Mouse (Mus musculus) CH12.LX (cell line): Measurements from ENCODE around the gene Dusp14. TPM values are rescaled to one million over a fixed set of nuclear protein-coding genes. Genes with fewer than 3 reads are reported as not detected.
A peak's percentile ranks its signal among the peaks of the same experiment; 100 is the strongest.

Experiments
- DNase-seq: peaks from one replicate; pipeline ENCODE4 v3.0.0-alpha.2; 2013; ENCODE audit errors: extremely low read depth
- H3K27ac ChIP-seq: 2 replicates; pipeline ENCODE4 v1.5.1; 2012; ENCODE audit warnings: low read depth, mild to moderate bottlenecking, control low read depth, moderate library complexity; ENCODE audit not compliant: insufficient read depth
- H3K27me3 ChIP-seq: replicated peaks from 2 replicates; pipeline ENCODE3; 2012; ENCODE audit warnings: inconsistent platforms
- H3K36me3 ChIP-seq, 2 experiments: replicated peaks in 1 of 2; 2 replicates each; pipeline versions ENCODE3 to v1.6.1; 2012; ENCODE audit warnings: inconsistent platforms in 1 of 2, low read length in 1 of 2, mild to moderate bottlenecking in 1 of 2, mixed read lengths in 1 of 2, moderate library complexity in 1 of 2; ENCODE audit not compliant: control insufficient read depth in 1 of 2, insufficient read depth in 1 of 2
- H3K4me1 ChIP-seq, 2 experiments: 2 replicates each; pipeline ENCODE4 v1.6.1; 2012; ENCODE audit warnings: inconsistent platforms in 1 of 2, moderate library complexity in 1 of 2; ENCODE audit not compliant: insufficient read depth in 2 of 2, control insufficient read depth in 1 of 2
- H3K4me2 ChIP-seq: 2 replicates; pipeline ENCODE4 v1.6.1; 2012; ENCODE audit warnings: low read depth, mild to moderate bottlenecking, control low read depth; ENCODE audit not compliant: poor library complexity, insufficient read depth, severe bottlenecking
- H3K4me3 ChIP-seq, 3 experiments: fragments of 150-350 bp in 1 of 3; sonication (generic) in 1 of 3; replicated peaks in 1 of 3; 2 replicates each; pipeline versions ENCODE3 to v1.5.1; 2011 to 2012; ENCODE audit warnings: low read depth in 2 of 3, low read length in 2 of 3, mild to moderate bottlenecking in 2 of 3, moderate library complexity in 2 of 3, control low read depth in 1 of 3, improper control_type of control experiment in 1 of 3, inconsistent platforms in 1 of 3, mixed read lengths in 1 of 3; ENCODE audit not compliant: poor library complexity in 1 of 3
- H3K79me2 ChIP-seq: replicated peaks from 2 replicates; pipeline ENCODE4 v1.6.1; 2012; ENCODE audit warnings: mild to moderate bottlenecking, moderate library complexity; ENCODE audit not compliant: control insufficient read depth, poor library complexity, insufficient read depth, severe bottlenecking; ENCODE audit errors: extremely low read depth
- H3K9ac ChIP-seq: 2 replicates; pipeline ENCODE4 v1.6.1; 2012; ENCODE audit warnings: low read depth, mild to moderate bottlenecking, control low read depth, moderate library complexity; ENCODE audit not compliant: insufficient read depth
- H3K9me3 ChIP-seq: replicated peaks from 2 replicates; pipeline ENCODE3; 2012; ENCODE audit warnings: low read length, inconsistent platforms, mixed read lengths
- CHD1 ChIP-seq: IDR thresholded peaks from 2 replicates; pipeline ENCODE4 v1.6.1; 2012; ENCODE audit warnings: low read depth, low read length, improper control_type of control experiment, inconsistent platforms
- CHD2 ChIP-seq: IDR thresholded peaks from 2 replicates; pipeline ENCODE4 v1.6.1; 2011; ENCODE audit warnings: low read length, improper control_type of control experiment
- CTCF ChIP-seq, 2 experiments: IDR thresholded peaks in 1 of 2; conservative IDR thresholded peaks in 1 of 2; 2 replicates each; pipeline ENCODE4 v1.5.1; 2011 to 2012; ENCODE audit warnings: low read depth in 2 of 2, low read length in 2 of 2, improper control_type of control experiment in 1 of 2, inconsistent platforms in 1 of 2, mild to moderate bottlenecking in 1 of 2, moderate library complexity in 1 of 2
- EP300 ChIP-seq: IDR thresholded peaks from 2 replicates; pipeline ENCODE4 v1.6.1; 2011; ENCODE audit warnings: low read length, improper control_type of control experiment
- ETS1 ChIP-seq: conservative IDR thresholded peaks from 2 replicates; pipeline ENCODE4 v1.6.1; 2012; ENCODE audit warnings: low read depth, mild to moderate bottlenecking, inconsistent platforms, low read length, improper control_type of control experiment, moderate library complexity
- HCFC1 ChIP-seq: IDR thresholded peaks from 2 replicates; pipeline ENCODE4 v1.6.1; 2012; ENCODE audit warnings: low read depth, mild to moderate bottlenecking, inconsistent platforms, low read length, improper control_type of control experiment
- JUND ChIP-seq: conservative IDR thresholded peaks from 2 replicates; pipeline ENCODE4 v1.6.1; 2011; ENCODE audit warnings: low read depth, low read length, improper control_type of control experiment
- KAT2A ChIP-seq: IDR thresholded peaks from 2 replicates; pipeline ENCODE4 v1.6.1; 2012; ENCODE audit warnings: low read length, improper control_type of control experiment, inconsistent platforms; ENCODE audit not compliant: insufficient replicate concordance
- MAFK ChIP-seq: IDR thresholded peaks from 2 replicates; pipeline ENCODE4 v1.6.1; 2011; ENCODE audit warnings: low read length, improper control_type of control experiment; ENCODE audit not compliant: insufficient replicate concordance
- MXI1 ChIP-seq: IDR thresholded peaks from 2 replicates; pipeline ENCODE4 v1.6.1; 2011; ENCODE audit warnings: mild to moderate bottlenecking, low read depth, low read length, improper control_type of control experiment
- MYC ChIP-seq: IDR thresholded peaks from 2 replicates; pipeline ENCODE4 v1.6.1; 2011; ENCODE audit warnings: low read depth, mild to moderate bottlenecking, improper control_type of control experiment, low read length
- PAX5 ChIP-seq: IDR thresholded peaks from 2 replicates; pipeline ENCODE4 v1.6.1; 2012; ENCODE audit warnings: low read length, inconsistent platforms, mixed read lengths
- POLR2A ChIP-seq: IDR thresholded peaks from 2 replicates; pipeline ENCODE4 v1.6.1; 2011; ENCODE audit warnings: low read depth, mild to moderate bottlenecking, improper control_type of control experiment, low read length
- POLR2AphosphoS2 ChIP-seq: IDR thresholded peaks from 2 replicates; pipeline ENCODE4 v1.6.1; 2011; ENCODE audit warnings: low read depth, low read length, improper control_type of control experiment
- RAD21 ChIP-seq: IDR thresholded peaks from 2 replicates; pipeline ENCODE4 v1.6.1; 2011; ENCODE audit warnings: low read depth, mild to moderate bottlenecking, low read length, improper control_type of control experiment, moderate library complexity
- RCOR1 ChIP-seq: conservative IDR thresholded peaks from 2 replicates; pipeline ENCODE4 v1.6.1; 2012; ENCODE audit warnings: low read depth, mild to moderate bottlenecking, inconsistent platforms, low read length, improper control_type of control experiment
- SMC3 ChIP-seq: IDR thresholded peaks from 2 replicates; pipeline ENCODE4 v1.6.1; 2011; ENCODE audit warnings: low read depth, low read length, improper control_type of control experiment
- TCF12 ChIP-seq: IDR thresholded peaks from 2 replicates; pipeline ENCODE4 v1.6.1; 2014; ENCODE audit warnings: low read depth, mild to moderate bottlenecking, inconsistent platforms, low read length, improper control_type of control experiment
- UBTF ChIP-seq: IDR thresholded peaks from 2 replicates; pipeline ENCODE4 v1.6.1; 2012; ENCODE audit warnings: low read depth, mild to moderate bottlenecking, inconsistent platforms, low read length, improper control_type of control experiment, moderate library complexity
- USF1 ChIP-seq: IDR thresholded peaks from 2 replicates; pipeline ENCODE4 v1.6.1; 2014; ENCODE audit warnings: low read depth, mild to moderate bottlenecking, inconsistent platforms, low read length, improper control_type of control experiment
- USF2 ChIP-seq: conservative IDR thresholded peaks from 2 replicates; pipeline ENCODE4 v1.6.1; 2011; ENCODE audit warnings: low read depth, low read length, improper control_type of control experiment
- ZKSCAN1 ChIP-seq: IDR thresholded peaks from 2 replicates; pipeline ENCODE4 v1.6.1; 2012; ENCODE audit warnings: low read depth, inconsistent platforms, low read length, improper control_type of control experiment, borderline replicate concordance
- ZNF384 ChIP-seq: IDR thresholded peaks from 2 replicates; pipeline ENCODE4 v1.6.1; 2012; ENCODE audit warnings: low read depth, low read length, improper control_type of control experiment, inconsistent platforms
- dilution Hi-C: fragments of 300-500 bp; cut with MboI; formaldehyde crosslinking; loops from 2 replicates; pipeline ENCODE4 v1.14.3; 2020; ENCODE audit warnings: low sequenced_read_pairs; ENCODE audit not compliant: extremely low pct_unique_long_range_greater_than_20kb, extremely low pct_ligation_motif_present
- in situ Hi-C: fragments of 300-500 bp; cut with MboI; formaldehyde crosslinking; loops from 3 replicates; pipeline ENCODE4 v1.14.3; 2019; ENCODE audit warnings: low sequenced_read_pairs, low pct_ligation_motif_present, low pct_unique_long_range_greater_than_20kb, mixed read lengths
- polyA plus RNA-seq: library from polyadenylated mRNA; unstranded; fragments of >175 nt; gene quantifications from 2 replicates; pipeline ENCODE4 v1.2.1, GENCODE M21; 2012; ENCODE audit warnings: low read depth; ENCODE audit not compliant: insufficient read length
- total RNA-seq, 2 experiments: library from RNA; depleted of rRNA; stranded (reverse); fragments of 300-350 nt in 1 of 2; fragments of >200 nt in 1 of 2; gene quantifications; 2 replicates each; pipeline ENCODE4 v1.2.3; 2012 to 2014

The Dusp14 gene
- total and polyA plus RNA-seq, 3 experiments = 52.7 to 127 (median 124) TPM

- no peak overlapping the region for H3K27ac ChIP-seq
- dilution Hi-C loops (no loop called here), in situ Hi-C loops (no loop called here)
- TF ChIP-seq USF1 = no peak
- TF ChIP-seq ETS1 = no peak
- no peak for TF ChIP-seq CHD1
- no peak for TF ChIP-seq JUND
- no peak for TF ChIP-seq POLR2A
- TF ChIP-seq SMC3 = peak; percentile 35
- TF ChIP-seq RAD21 = peak; percentile 48
- TF ChIP-seq CTCF (conservative IDR thresholded peaks at IDR 0.05 in 1 of 2, IDR thresholded peaks at IDR 0.05 in 1 of 2; ENCODE audit: low read depth in 2 of 2, low read length in 2 of 2) = peak; percentile 10 to 52; a peak in 2 of 4 replicates
- no peak for TF ChIP-seq MAFK
- no peak for TF ChIP-seq PAX5
- TF ChIP-seq CHD2 = no peak
- TF ChIP-seq HCFC1 = no peak
- TF ChIP-seq ZNF384 = no peak
- TF ChIP-seq UBTF = no peak
- peaks cover 0 to 4% of the 10 kb centered on the region in 2 experiments; a peak in 1 of 4 replicates for H3K4me1 ChIP-seq
- H3K9ac ChIP-seq = no peak overlapping the region
- no peak overlapping the region for H3K4me2 ChIP-seq
- H3K27me3 ChIP-seq = no peaks in the 10 kb centered on the region
- H3K4me3 ChIP-seq = no peak overlapping the region
- H3K36me3 ChIP-seq = peaks cover 47 to 75% of the 10 kb centered on the region in 2 experiments
- H3K79me2 ChIP-seq = no peaks in the 10 kb centered on the region
- DNase-seq = peak; percentile 35
- H3K9me3 ChIP-seq = no peaks in the 10 kb centered on the region
These were observed 67.8 kb downstream of the Dusp14 start for GRCm38 (mm10) chr11:84001257-84001656.

GRCm38 (mm10) chr11:83999411-83999915, 69.6 kb downstream of the Dusp14 start:
- DNase-seq = no peak
- in situ Hi-C loops = no loop called here
- Histone ChIP-seq H3K79me2 (no peaks in the 10 kb centered on the region), H3K27me3 (no peaks in the 10 kb centered on the region), H3K27ac (no peak overlapping the region), H3K36me3 (peaks cover 58 to 78% of the 10 kb centered on the region in 2 experiments), H3K4me3 (no peak overlapping the region), H3K9ac (no peak overlapping the region), H3K4me1 (peaks cover 0 to 4% of the 10 kb centered on the region in 2 experiments; a peak in 1 of 4 replicates), H3K9me3 (no peaks in the 10 kb centered on the region), H3K4me2 (no peak overlapping the region)
- dilution Hi-C loops = no loop called here
- TF ChIP-seq RCOR1 = no peak
- no peak for TF ChIP-seq POLR2A
- no peak for TF ChIP-seq POLR2AphosphoS2
- TF ChIP-seq ZKSCAN1 = no peak
- TF ChIP-seq CHD1 = no peak
- no peak for TF ChIP-seq KAT2A
- TF ChIP-seq TCF12 = no peak
- TF ChIP-seq EP300 = no peak
- TF ChIP-seq MYC = no peak
- no peak for TF ChIP-seq ZNF384
- no peak for TF ChIP-seq USF2
- TF ChIP-seq MXI1 = no peak
